Mouse (Mus musculus): ENCODE data around the gene Rpl9.

The Rpl9 gene

DNA sequence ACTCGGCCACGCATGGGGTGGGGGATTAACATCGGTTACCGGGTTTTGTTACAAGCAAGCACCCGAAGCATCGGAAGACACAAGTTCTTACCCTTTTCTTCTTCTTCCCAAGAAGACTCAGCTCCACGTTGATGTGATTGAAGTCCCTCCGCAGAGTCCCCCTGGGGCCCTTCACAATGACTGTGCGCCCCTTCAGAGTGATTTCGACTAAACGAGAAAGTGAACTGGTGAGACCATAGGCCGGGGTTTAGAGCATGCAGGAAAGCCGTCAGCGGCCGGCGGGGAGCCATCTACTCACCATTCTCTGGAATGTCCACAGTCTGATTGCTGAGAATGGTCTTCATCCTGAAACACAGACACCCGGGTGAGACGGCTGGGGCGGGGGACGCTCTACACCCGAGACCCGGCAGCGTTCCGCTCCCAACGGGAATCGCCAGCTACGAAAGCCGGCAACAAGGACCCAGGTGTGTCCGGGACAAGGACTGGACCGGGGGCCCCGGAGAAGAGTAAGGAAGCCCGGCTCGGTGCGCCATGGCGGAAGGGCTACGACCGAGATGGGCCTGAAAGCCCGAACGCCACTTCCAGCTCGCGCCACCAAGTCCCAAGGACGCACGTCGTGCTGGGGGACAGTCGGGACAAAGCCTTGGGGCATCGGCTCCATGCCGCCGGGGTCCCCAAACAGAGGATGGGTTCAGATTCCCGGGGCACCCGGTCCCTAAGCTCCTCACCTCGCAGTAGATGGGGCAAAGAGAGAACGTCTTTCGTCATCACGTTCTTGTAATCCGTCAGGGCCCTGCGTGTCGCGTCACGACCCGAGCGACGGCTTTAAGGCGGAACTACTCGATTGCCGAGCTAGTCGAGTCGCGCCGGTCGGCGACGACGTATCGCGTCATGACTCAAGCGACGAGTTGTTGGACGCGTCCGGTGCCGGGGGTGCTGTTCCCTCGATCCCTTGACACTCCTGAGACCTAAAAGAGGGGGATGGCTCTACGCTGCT lies at the start of gene Rpl9, which contains the start of gene Lias:
TSS of gene Rpl9 (minus strand) at position 797 of the 997 bp plus-strand sequence.
TSS of gene Lias (plus strand) at position 850 of the 997 bp plus-strand sequence.
- peak; percentile 96 for DNase-seq (ENCODE audit: low read depth, low spot score)

DNA sequence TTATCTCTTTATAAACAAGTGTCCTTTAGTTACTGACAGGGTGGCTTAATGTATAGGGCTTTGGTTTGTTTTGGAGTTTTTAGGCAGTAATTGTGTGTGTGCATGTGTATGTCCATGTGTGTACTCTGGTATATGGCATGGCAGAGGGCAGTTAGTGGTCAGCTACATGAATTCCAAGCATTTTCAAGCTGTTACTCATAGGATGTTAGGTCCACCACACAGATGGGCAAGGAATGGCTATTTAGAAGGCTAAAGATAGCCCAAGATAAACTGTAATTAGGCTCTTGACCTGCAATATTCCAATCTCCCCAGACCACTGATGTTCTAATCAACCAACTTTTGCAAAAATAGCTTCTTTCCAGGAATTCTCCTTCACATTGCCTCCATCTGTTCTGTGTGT lies 46.8 kb upstream of the Rpl9 start:
- no peak for DNase-seq (ENCODE audit: low read depth, low spot score)

DNA sequence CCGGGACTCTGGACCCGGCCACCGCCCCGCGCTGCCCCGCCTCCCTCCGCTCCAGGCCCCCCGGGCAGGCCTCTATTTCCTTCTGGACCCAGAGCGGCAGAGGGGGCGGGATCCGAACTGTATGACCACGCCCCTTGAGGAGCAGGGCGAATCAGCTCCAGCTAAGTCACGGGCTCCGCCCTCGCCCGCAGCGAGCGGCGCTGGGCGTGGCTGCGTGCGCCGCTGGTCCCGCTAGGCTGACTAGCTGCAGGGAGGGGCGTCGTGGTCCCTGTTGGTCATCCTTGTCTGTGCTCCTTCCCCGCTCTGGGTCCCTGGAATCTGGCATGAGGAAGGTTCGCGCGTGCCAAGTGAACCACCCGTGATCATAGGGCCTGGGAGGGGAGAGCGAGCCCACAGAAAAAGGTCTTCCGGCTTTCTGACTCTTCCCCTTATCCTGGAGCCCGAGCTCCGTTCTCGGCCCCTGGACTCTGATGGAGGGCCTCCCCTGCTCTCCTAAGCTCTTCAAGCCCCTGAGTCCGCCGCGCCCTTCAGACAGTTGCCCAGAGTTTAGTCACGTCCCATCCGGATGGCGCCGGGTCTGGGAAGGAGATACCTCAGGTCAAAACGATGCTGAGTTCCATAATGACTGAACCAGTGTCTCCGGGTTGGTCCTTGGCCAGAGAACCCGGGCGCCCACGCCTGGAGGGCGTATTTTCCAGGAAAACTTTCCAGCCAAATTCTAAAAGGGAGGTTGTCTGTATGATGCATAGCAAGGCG lies 44.7 kb upstream of the Rpl9 start, which contains the start of gene Ugdh:
TSS of gene Ugdh (minus strand) at position 144 of the 756 bp plus-strand sequence.
- peak; percentile 97 for DNase-seq (ENCODE audit: low read depth, low spot score)

DNA sequence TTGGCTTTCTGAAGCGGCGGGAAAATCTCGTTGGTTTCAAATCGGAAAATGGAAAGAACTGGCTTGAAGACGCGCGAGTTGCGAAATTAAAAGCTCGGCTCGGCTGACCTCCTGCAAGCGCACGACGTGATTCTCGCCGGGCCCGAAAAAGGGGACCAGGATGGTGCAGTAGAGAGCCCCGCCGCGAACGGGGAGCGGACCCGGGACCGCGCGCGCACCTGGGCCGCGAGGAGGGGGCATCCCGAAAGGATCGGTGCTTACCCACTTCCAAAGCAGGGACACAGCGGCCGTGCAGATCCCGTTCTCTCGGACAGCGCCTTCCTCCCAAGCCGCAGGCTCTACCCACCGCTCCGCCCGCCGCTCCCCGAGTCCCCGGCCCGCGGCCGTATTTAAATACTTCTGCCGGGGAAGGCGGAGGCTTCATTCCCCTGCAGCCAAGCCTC lies 44.1 kb upstream of the Rpl9 start:
- no peak for DNase-seq (ENCODE audit: low read depth, low spot score)

DNA sequence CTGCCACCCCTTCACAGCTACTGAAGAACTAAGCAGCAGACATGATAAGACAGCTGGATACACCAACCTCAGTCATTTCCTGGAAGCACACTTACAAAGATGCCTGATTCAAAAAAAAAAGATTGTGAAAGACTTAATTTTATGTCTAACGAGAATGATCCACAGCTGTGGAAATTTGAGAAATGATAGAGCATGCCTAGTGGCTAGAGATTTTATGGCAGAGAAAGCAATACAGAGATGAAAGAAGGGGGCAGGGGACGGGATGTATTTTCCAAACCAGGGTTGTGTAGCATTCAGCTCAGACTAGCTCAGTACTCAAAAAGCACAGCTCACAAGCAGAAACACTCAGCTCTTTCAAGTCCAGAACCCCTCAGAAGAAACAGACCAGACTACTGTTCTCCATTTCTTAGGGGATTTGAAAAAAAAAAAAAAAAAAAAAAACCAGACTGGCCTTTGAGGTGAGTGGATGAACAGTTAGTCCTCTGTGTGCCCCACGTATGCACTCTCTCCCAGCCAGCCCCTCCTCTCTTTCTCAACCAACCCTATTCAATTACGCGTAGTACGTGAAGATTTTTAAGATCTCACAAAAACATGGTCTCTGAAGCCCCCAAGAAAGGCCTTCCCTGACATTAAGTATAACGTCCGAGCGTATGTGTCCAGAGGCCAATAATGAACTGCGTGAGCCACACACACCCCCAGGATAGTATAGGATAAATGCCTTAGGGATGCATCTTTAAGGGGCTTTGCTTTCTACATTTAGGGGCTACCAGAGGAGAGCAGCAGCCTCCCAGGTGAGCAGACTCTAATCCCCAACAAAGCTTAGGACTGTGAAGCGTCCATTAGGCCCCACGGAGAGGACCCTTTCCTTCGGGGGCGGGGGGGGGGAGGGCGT lies 43.5 kb upstream of the Rpl9 start:
- DNase-seq (ENCODE audit: low read depth, low spot score), result no peak

DNA sequence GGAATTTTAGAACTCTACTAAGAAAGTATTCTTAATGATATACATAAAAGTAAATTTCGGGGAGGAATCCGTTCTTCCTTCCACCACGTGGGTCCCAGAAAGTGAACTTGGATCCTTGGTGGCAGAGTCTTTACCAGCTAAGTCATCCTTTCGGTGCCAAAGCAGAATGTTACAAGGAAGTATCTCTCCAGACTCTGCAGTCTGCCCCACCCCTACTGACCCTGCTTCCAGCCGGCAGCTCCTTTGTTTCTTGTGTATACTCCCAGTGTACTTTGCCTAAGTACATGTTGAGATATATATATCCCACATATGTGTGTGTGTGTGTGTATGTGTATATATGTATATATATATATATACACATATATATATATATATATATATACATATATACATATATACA lies 38.2 kb upstream of the Rpl9 start:
- DNase-seq (ENCODE audit: low read depth, low spot score), result no peak

DNA sequence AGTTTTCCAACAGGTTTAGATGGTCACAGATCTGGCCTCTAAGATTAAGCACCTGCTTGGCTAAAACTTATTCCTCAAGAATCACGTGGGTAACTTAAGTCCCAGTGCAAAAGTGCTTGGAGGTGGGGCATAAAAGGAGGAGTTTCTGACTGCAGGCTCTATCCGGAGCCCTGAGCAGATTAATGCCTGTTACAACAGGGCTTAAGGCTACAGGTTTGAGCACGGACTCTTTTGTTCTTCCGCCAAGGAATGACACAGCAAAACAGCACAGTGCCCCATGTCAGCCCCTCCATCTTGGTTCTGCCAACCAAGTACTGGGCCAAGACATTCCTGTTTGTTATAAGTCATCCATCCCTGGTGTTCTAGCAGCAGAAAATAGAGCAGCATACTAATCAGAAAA lies 37.1 kb upstream of the Rpl9 start:
- DNase-seq (ENCODE audit: low read depth, low spot score), result peak; percentile 33

DNA sequence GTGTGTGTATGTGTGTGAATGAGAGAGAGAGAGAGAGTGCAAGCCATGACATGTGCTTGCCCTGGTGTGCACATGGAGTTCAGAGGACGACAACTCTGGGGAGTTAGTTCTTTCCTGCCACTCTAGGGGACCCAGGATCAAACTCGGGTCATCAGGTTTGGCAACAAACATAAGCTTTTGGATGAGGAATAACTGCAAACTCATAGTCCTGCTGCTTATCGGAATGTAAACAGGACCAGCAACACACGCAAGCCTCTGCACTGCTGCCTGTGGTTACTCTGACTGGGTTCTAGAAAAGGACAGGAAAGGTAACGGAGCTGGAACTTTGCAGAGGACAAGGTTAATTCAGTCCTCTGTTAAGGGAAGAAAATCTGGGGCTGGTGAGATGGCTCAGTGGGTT lies 34.0 kb upstream of the Rpl9 start:
- DNase-seq (ENCODE audit: low read depth, low spot score), result no peak

DNA sequence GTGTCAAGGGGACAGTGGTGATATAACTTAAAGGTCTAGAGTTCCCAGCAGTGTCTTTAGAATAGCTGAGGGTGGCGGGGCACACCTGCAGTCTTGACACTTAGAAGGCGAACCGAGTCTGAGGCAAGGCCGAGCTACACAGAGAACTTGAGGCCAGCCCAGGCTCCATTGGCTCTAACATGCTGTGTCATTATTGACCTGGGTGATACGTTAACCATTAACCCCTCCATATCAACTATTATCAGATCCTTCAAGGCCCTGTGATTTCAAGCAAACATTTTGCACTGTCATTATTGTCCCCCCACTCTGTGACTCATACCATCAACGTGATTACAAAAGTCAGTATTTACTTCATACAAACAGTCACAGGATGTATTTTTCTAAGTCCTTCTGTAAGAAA lies 33.0 kb upstream of the Rpl9 start:
- DNase-seq (ENCODE audit: low read depth, low spot score), result no peak

DNA sequence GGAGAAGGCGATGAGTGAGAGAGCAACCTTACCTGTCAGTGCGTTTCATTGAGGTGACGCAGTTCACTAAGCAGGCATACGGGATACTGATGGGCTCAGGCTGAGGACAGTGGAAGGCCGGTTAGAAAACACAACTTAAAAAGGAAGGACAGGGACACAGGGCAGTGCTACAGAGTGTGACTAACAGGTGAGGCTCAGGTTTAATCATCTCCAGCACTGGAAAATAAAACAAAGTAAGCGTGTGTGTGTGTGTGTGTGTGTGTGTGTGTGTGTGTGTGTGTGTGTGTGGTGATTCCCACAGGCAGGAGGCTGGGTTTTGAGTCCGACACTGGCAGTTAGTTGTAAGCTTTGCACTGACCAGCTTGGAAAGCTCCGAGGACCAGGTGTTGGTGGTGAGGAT lies 31.6 kb upstream of the Rpl9 start:
- no peak for DNase-seq (ENCODE audit: low read depth, low spot score)

DNA sequence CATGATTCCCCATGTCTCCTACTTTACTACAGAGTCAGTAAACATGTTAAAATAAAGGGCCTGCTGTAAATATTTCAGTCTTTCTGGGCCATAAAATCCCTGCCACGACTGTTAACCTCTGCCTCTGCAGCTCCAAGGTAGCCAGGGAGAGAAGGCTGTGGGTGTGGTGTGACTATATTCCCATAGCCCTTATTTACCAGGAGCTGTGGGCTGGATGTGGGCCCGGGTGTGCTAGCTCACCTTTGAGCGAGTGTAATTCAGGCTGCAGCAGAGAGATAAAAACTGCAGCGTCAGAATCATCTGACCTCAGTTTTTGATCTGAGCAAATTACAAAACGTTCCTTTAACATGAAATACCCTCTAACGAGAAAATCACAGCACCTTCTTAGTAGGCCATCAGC lies 29.6 kb upstream of the Rpl9 start:
- no peak for DNase-seq (ENCODE audit: low read depth, low spot score)

DNA sequence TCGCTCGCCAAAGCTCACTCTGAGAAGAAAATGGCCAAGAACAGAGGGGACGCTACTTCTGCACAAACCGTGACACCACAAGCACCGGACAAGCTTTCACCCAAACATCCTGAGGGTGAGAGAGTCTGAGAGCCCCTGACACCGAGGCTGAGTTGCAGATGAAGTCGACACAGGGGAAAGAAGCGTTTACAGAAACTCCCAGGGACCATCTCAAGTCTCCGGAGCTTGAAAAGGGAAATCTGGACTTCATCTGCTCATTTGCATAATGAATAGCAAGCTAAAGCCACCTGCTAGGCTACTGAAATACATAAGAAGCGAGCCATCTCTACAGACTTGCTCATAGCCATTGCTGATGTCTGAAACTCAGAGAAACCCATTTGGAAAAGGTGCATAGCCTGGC lies 27.9 kb upstream of the Rpl9 start:
- no peak for DNase-seq (ENCODE audit: low read depth, low spot score)

DNA sequence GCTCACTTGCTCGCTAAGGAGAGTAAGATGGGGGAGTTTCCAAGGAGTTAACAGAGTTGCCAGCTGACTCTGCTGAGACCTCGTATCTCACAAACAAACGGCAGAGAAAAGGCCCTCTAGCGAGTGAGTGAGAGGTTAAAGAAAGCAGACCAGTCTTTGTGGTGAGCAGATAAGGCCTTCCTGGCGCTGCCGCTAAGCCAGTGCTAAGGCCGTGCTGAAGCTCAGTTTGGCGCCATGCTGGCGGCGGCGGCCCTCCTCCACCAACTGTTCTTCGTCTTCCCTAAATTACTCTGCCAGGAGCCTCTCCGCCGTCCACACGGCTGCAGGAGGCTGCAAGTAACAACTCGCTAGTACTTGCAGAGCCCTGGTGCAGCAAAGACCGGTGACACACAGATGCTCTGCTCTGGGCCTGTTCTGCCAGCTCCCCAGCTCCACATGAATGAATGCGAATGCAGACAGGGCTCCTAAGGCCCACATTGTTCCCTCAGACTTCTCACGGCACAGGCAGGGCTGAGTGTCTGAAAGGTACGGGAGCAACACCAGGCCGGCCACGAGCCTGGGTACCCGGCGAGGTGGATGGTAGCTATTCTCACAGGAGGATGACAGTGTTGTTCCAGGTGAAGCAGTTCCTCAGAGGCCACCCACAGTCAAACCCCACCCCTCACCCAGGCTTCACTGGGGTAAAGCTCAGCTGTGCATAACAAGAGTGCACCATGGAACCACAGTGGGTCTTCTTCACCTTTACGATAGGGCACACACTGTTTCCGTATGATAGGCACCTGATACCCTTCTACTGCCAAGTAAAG lies 24.6 kb upstream of the Rpl9 start:
- peak; percentile 24 for DNase-seq (ENCODE audit: low read depth, low spot score)

DNA sequence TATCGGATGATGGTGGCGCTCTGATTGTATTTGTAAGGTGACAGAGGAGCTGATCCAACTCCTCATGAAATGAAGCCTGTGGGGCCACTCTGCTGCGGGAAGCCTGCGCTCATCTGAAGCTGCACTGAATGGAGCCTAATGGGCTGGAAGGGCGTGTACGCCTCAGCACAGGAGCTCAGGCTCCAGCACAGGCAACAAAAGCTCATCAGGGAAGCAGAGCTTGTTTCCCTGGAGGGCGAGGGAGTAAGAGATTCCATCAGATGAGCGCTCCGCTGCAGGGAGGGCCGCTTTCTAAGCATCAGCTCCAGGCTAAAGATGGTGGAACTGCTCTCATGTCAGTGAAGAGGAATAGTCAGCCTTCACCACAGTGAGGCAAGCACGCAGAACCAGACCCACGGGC lies 16.7 kb upstream of the Rpl9 start:
- no peak for DNase-seq (ENCODE audit: low read depth, low spot score)

DNA sequence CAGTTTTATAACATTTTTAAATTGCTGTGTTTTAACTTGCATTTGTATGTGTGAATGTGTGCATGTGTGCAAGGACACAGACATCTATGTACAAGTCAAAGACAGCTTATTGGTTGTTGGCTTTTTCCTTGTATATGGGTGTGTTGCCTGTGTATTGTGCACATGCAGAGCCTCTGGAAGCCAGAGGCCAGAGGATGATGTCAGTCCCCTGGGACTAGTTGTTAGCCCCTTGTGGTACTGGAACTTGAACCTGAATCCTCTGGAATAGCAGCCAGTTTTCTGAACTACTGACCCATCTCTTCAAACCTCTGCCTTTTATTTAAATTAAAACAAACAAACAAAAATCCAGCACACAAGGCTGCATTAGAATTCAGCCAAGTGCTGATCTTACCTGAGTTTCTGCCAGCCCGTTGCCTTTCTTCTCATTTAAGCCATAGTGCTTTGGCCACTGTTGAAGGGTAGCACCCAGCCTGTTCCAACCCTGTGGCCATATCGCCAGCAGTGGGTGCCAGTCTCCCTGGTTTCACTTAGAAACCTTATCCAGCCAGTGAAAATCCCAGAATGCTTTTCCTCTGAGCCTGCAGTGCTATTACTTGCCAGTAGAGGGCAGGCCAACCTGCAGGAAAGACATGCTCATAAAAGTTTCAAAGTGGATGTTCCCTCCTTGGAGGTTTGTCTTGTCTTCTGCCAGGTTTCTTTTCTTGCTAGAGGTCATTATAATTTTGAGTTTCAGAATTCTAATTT lies 10.2 kb upstream of the Rpl9 start:
- DNase-seq (ENCODE audit: low read depth, low spot score), result no peak

DNA sequence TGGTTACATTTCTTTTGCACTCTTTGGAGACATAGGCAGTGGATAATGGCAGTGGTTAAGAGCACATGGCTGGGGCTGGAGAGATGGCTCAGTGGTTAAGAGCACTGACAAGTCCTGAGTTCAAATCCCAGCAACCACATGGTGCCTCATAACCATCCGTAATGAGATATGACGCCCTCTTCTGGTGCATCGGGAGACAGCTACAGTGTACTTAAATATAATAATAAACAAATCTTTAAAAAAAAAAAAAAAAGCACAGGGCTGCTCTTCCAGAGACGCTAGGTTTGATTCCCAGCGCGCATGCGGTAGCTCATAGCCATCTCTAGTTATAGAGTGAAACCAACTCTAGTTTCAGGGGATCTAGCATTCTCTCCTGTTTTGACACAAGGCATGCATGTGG lies 3.2 kb upstream of the Rpl9 start:
- DNase-seq (ENCODE audit: low read depth, low spot score), result no peak

DNA sequence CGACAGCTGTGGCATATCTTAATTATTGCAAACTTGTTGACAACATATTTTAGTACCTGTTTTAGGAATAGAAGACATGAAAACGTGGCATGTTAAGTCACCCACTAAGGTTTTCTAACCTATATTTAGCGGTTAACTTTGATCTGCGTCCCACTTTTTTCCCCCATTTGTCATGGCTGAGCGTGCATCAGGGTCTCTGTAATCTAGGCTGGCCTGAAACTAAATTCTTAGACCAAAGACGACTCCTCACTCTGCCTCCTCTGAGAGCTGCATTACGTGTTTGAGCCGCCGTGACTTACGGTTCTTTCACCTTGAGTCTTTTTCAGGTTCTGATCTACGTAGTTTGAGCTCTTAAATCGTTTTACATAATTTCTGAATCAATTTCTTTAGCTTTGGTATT lies 509 bp upstream of the Rpl9 start:
- no peak for DNase-seq (ENCODE audit: low read depth, low spot score)

DNA sequence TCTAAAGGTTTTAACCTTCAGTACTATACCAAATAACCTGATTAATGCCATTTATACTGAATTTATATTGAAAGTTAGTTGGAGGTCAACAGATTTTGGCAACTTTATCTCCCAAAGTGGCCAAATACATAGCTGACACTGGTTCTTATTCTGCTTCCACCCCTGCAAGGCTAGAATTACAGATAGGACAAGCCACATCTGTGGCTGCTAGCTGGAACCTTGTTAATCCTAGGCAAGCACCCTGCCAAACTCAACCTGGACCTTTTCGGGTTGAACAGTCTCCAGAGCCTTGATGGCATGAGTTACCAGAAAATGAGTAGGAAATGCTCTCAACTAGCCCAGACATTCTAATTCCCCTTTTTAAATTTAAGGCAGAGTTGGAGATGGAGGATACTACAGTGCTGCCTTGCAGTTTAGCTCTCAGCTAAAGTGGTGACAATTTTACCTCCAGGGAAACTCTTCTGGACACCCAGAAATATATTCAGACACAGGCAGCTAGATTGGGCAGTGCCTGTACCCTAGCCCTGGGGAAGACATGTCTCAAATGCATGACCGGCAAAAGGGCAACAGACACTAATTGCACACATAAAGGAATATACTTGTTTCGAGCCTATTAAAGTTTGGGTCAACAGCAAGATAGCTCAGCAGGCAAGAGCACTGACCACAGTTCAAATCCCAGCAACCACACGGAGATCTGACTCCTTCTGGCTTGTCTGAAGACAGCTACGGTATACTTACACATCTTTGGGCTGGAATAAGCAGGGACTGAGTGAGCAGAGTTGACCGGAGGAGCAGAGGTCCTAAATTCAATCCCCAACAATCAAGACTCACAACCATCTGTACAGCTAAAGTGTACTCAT lies 4.0 kb downstream of the Rpl9 start:
- DNase-seq (ENCODE audit: low read depth, low spot score), result no peak

DNA sequence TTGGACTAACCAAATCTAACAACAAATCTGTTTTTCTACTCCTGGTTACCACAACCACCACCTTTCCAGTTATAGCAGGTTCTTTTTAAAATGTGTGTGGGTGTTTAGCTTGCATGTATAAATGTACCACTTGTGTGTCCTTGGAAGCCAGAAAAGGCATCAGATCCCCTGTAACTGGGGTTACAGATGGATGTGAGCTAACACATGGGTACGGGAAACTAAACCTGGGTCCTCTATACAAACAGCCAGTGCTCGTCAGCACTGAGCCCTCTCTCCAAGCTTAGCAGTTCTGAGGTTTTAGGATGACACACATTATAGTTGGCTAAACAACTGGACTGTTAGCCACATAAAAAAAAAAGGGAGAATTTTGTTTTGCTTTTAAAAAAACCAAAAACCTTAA lies 5.5 kb downstream of the Rpl9 start:
- DNase-seq (ENCODE audit: low read depth, low spot score), result no peak

Data from WW6 (cell line).